Mouse (Mus musculus): ENCODE data around the gene Idnk.

Gene Idnk

DNA sequence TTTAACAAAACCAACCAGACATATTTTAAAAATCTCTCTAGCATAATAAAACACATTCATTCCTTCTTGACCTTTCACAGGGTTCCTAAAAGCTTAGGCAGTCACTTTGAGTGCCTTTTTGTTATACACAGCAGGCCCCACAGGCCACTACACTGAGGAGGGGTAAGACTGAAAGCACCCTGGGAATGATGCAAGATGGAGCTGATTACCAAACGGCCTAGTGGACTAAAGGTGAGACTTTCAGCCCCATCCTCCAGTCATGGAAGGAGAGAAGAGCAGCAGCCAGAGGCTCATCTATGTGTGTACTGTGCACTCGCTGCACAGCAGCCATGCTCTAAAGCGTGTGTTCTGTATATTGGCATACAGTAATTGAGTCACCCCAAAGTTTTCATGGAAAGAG lies 37.5 kb downstream of the Idnk start:
- no peak for DNase-seq (ENCODE audit: low spot score)

DNA sequence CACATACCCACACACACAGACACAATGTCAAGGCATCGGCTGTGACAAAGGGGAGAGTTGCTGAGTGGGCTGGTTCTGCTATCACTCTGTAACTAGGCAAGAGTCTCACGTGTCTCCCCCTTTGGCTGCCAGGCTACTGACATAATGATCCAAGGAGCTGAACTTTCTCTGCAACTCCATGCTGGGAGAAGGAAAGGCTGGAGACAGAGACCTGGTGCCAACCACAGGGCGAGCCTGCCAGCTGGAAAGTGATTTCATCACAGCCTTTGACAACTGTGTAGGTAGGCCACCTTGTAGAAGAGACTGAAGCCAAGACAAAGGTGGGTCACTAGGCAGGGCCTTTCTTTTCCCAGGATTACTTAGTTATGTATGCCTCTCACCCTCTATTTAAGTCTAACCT lies 39.8 kb downstream of the Idnk start:
- no peak for DNase-seq (ENCODE audit: low spot score)

- no peak for DNase-seq (ENCODE audit: low spot score)
Observed at GRCm38 (mm10) chr13:58197981-58198640, 40.7 kb downstream of the Idnk start.

- no peak for DNase-seq (ENCODE audit: low spot score)
Observed at GRCm38 (mm10) chr13:58201343-58201742, 43.9 kb downstream of the Idnk start.

DNA sequence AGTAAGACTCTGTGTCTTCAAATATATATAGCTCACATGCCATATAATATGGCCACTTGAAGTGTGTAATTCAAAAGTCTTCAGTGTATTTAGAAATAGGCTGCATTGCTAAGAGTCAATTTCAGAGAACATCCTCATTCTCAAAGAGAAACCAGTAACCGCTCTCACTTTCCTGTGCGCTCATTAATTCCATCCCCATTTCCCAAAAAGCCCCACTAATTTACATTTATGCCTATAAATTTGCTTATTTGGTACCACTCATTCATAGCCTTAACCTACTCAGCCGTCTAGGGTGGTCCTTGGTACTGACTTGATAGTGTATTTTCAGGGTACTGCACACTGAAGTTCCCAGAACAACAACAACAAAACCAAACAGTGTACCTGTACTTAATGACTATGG lies 44.5 kb downstream of the Idnk start:
- no peak for DNase-seq (ENCODE audit: low spot score)

- no peak for DNase-seq (ENCODE audit: low spot score)
Observed at GRCm38 (mm10) chr13:58202903-58203302, 45.5 kb downstream of the Idnk start.

DNA sequence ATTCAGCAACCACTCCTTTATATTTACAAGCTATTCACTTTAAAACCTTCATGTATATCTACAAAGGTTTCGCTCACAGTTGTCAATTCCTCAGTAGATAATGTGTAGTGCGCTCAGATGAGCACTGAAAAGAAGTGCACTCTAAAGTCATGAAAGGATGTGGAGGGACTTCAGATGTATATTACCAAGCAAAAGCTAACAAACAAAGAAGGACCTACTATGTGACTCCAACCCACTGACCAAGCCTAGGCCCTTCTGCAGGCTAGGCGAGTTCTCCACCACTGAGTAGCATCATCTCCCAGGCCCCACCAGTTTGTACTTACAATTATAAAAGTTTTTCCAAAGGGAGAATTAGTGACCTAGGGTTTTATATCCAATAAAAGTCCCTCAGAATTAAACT lies 46.8 kb downstream of the Idnk start:
- DNase-seq (ENCODE audit: low spot score), result no peak

DNA sequence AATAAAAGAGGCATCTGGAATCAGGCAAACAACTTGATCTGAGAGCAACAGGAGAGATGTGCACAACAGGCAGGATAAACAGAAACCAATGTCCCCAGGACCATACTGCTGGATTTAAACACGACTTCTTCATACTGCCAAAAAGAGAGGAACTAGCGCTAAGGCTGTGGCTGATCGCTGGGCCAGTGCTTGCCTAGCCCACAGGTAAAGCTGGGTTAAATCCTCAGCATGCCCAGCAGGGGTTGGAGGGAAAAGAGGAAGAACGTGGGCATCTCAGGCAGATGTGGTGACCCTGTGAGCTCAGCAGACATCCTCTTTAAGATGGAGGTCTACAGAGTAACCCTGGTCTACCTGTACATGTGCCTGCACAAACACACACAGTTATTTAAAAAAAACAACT lies 47.5 kb downstream of the Idnk start:
- DNase-seq (ENCODE audit: low spot score), result no peak

DNA sequence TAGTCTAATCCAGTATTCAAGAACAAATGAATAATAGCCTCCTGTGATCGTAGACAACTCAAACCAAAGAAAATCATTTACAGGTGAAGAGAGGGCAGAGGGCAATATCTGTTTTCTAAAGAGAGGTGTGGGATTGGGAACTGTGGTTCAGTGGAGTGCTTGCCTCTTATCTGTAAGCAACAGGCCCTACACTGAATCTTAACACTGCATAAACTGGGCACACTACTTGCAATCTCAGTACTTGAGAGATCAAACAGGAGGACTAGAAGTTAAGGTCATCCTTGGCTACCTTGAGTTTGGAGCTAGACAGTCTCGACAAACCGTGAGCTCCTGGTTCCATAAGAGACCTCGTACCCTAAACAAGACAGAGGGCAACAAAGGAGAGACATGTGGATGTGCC lies 48.6 kb downstream of the Idnk start:
- no peak for DNase-seq (ENCODE audit: low spot score)

DNA sequence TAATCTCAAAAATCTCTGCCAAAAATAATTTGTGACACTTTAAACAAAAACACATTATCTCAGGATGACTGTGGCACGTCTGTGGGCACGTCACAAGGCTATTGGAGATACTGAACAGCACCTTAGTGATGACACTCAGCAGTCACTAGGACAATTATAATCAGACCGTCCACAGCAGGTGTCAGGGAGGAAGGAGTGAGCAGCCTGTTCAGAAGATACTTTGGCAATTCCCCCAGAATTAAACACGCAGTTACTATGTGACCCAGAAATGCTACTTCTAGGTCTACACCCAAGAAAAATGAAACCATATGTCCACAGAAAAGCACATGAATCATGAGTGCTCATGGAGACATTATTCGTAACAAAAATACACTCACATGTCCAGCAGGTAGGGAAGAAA lies 53.0 kb downstream of the Idnk start:
- no peak for DNase-seq (ENCODE audit: low spot score)

DNA sequence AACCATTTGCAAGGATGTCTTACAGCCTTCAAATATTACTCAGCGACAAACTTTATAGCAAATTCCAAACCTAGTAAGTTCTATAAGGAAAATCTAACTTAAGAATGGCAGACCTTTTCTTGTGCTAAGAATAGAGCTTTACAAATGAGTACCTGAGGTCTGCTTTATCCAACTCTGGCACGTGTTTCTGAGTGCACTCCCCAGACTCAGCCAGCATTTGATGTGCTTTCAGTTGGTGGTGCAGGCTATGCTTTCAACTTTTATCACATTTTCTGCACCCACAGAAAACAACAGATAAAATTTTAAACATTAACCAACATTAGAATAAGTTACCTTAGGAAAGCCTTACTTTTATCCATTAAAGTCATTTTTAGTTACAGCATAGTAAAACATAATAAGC lies 55.1 kb downstream of the Idnk start:
- no peak for DNase-seq (ENCODE audit: low spot score)

DNA sequence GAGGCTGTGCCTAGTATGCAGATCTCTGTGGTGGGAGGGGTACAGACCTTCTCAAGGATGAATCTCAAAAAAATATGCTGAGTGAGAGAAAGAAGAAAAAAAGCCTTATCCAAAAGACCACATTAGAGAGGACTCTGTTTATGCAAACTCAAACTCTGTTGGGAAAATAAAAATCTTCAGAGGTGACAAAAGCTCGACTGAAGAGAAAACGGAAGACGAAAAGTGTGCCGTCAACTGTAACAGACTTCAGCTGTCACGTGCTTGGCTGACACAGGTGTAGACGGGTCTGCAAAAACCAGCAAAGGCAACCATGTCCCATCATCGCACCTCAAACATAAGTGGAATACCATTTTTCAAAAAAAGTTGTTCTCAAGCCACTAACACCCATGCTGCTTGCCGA lies 56.4 kb downstream of the Idnk start:
- DNase-seq (ENCODE audit: low spot score), result no peak

All from left cerebral cortex, adult 11 months (tissue).